Mouse (Mus musculus) cerebellum, adult 9-11 months (tissue): ENCODE data around the gene Hspbp1.

Experiments used
- DNase-seq: peaks from one replicate; pipeline ENCODE4 v3.0.0; 2022

The Hspbp1 gene

DNA sequence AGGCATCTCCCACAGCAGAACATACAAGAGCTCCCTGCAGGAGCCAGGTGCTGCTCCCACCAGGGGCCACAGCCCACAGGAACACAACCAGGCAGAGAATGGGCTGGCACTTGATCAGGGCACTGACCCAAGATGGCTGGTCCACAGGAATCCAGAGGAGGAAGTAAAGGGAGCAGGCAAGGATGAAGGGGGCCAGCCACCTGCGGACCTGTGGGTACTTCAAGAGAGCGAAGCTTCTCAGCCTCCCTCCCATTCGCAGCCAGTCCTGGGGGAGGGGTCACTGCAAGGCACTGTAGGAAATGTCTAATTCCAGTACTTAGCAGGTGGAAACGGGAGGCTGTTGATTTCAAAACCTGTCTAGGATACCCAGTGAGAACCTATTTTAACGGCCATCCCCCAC is 55.3 kb downstream of the Hspbp1 start:
- peak; percentile 59 for DNase-seq

DNA sequence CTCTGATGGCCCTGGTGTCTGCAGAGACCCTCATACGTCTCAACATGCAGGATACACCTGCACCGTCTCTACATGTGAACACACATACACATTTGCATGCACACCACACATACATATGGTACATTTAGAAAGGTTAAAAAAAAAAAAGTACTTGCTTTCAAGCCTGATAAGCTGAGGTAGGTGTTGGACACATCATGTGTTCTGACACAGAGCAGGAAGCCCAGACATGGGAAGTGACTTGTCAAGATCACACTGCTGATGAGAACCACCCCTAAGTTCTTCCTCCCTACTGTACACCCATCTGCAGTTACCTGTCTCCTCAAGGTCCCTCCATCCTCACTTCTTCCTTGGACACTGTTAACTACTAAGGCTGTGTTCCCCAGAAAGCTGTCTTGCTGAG is 58.9 kb downstream of the Hspbp1 start:
- DNase-seq = no peak

DNA sequence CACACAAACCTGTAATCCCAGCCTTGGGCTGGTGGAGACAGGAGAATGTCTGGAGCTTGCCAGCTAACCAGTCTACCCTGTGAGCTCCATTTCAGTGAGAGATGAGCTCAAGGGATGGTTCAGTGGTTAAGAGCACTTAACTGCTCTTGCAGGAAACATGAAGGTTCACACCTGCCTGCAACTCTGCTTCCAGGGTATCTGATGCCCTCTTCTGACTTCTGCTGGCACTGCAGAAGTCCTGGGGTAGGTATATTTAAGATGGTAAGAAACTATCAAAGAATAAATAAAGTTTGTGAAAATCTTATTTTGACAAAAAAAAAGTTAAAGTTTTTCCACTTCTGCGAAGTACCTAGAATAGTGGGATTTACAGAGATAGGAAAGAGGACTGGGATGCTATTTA is 60.5 kb downstream of the Hspbp1 start:
- DNase-seq = no peak

DNA sequence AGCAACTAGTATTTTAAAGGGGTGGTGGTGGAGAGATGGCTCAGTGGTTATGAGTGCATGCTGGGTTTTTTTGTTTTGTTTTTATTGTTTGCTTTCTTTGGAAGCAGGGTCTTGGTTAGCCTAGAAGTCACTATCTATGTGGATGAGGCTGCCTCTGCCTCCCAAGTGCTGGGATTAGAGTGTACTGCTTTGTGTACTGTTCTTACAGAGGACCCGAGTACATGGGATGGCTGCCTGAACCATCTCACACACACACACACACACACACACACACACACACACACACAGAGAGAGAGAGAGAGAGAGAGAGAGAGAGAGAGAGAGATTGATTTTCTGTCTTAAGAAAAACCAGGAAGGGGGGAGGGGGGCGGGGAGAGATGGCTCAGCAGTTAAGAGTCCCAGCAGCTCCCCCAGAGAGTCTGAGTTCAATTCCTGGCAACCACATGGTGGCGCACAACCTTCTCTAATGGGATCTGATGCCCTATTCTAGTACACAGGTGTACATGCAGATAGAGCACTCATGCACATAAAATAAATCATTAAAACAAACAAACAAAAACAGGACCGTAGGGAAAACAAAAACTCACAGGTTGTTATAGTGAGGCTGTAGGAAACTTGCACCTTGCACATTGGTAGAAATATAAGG is 61.2 kb downstream of the Hspbp1 start:
- peak; percentile 49 for DNase-seq

DNA sequence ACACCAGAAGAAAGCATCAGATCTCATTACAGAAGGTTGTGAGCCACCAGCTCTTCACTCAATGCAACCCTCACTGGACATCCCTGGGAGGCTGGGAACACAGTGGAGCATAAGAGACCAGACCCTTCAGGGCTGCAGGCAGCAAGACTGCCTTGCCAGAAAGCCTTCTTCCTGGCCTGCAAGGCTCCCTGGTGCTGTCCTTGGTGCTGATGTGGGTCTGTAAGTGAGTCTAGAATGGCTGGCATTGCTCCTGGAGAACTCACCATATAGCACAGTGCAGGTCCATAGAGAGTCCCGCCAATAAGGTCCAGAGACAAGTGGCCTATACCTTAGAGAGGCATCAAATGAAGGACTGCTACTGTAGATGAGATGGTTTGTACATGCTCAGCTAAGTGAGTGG is 64.9 kb downstream of the Hspbp1 start:
- DNase-seq = no peak

DNA sequence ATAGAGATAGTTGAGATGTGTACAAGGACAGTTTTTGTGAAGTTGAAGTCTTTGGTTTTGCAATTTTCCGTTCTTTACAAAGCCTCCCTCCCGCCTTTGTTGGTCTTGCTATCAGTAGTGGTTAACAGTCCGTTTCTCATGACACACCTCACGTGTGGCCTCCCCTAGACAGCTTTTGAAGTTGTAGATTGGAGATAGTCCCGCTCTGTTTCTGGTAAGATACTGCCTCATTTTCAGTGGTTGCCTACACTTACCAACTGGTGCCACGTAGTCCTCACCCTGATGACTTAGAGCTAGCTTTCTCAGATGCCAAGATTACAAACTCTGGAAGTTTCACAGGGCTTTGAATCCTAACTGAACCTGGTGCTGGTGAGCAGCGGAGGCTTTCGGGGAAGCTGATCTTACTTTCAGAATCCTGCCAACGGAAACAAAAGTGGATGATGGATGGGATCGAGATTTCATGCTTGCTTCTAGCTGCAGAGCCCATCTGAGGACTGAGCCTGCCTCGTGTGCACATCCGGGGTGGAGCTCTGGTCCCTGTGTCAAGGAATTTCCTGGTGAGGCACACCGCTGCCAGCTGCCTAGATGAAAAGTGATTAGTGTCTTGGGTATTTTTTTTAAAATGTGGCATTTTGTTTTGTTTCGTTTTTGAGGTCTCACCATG is 71.0 kb downstream of the Hspbp1 start:
- peak; percentile 20 for DNase-seq

DNA sequence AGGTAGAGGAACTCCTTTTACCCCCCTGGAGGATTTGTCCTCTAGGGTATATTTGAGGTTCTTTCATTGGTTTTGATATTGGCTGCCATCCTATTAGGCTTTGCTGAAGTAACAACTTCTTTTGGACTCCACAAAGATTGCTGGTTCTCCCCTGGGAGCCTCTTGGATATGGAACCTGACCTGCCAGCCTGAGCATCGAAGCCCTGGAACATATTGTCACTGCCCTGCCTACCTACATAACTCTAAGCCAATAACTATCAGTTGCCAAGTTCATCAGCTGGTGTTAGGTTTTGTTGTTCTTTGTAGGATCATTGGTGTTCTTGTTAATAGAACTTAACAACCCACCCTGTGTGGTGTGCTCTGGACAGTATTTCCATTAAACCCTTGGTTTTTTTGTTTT is 71.9 kb downstream of the Hspbp1 start:
- DNase-seq = peak; percentile 69

DNA sequence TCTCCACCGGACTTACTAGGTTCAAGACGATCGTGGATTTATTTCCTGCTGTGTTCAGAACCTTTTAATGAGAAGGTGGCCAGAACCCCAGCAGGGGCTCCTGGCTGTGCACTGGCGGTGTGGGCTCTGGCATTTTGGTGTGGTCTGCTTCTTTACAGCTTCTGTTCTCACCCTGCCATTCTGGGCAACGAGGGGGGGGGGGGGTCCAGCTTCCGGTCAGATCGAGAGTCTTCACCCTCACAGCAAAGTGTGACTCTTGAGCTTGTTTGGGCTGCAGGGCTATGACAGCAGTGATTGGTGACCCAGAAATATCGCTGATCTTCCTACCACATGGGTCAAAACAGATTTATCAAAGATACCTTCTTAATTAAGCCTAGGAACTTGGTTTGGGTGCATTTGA is 72.5 kb downstream of the Hspbp1 start:
- DNase-seq = no peak

DNA sequence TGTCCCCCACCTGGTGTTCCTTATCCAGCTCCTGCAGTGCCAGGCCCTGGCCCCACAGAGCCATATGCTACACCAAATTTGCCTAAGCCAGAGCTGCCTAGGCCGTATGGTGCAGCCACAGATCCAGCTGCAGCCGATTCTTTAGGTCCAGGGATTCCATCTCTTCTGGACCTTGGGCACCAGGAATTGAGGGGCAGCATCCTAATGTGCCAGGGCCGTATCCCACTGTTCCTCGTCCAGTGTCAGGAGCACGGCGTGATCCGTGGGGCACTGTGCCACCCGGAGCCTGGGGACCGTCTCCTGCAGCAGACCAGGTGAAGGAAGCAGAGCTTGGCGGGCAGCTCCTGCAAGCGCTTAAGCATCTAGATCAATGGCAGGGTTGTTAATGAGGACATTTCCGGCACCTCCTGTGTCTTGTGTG is 72.9 kb downstream of the Hspbp1 start:
- DNase-seq = peak; percentile 91

DNA sequence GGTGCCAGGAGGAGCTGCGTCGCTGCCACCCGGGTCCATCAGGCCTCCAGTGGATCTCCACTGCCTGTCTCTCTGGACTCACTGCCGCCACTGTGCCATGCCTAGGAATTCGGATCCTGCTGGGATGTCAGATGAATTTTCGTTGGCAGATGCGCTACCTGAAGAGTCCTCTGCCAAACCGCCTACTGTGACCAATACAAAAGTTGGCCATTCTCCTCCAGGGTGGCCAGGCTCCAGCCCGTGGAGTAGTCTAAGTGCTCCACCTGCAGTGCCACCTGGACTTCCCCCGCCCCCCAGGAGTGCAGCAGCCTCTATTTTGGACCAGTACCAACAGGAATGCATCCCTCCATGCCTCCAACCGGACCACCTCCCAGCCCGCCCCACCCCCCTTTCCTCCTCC is 73.4 kb downstream of the Hspbp1 start:
- peak; percentile 93 for DNase-seq
